Mouse (Mus musculus) liver, postnatal 0 days (tissue): ENCODE data around the gene Stx4a.

Source experiments
- CTCF ChIP-seq: sonication (generic); IDR thresholded peaks from 2 replicates; pipeline ENCODE4 v1.5.1; 2016; ENCODE audit warnings: antibody characterized with exemption, low read depth
- EP300 ChIP-seq: IDR thresholded peaks from 2 replicates; pipeline ENCODE4 v1.6.1; 2016; ENCODE audit warnings: antibody characterized with exemption, low read depth, mild to moderate bottlenecking

DNA sequence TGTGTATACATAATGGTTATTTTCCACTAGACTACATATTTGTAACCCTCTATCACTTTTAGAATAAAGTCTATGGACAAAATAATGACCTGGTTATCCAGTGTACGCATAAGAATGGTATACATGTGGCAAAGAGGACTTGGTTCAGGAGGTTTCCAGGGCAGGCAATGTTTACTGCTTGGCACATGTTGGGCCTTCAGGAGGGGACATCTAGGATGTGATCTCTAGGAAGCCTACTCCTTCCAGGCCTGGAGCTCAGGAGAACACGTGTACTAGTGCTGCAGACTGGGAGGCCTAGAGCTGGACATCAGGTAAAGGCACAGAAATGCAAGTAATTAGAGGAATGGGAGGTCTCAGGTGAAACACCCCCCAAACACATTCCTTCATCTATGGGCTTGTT lies 11.5 kb downstream of the Stx4a start:
- TF ChIP-seq EP300, result no peak
- no peak for TF ChIP-seq CTCF
